Mouse (Mus musculus) liver, embryonic 14.5 days (tissue): ENCODE results near the gene Arid1b. TPM values are rescaled to one million over a fixed set of nuclear protein-coding genes. Genes with fewer than 3 reads are reported as not detected.

Experiments
- ATAC-seq: fragments of 200-750 bp; cut with Nextera tagmentation; 2 replicates; pipeline ENCODE4 v1.8.0; 2017; ENCODE audit warnings: moderate number of reproducible peaks, mild to moderate bottlenecking, moderate library complexity; ENCODE audit not compliant: insufficient read depth
- DNase-seq, 3 experiments: peaks; one replicate each; pipeline ENCODE4 v3.0.0-alpha.2; 2012 to 2013; ENCODE audit warnings: low read depth in 3 of 3, low spot score in 3 of 3
- H3K27ac ChIP-seq: fragments of 300-500 bp; sonication (generic); 2 replicates; pipeline ENCODE4 v1.5.1; 2014; ENCODE audit warnings: moderate library complexity, mild to moderate bottlenecking, control low read depth, inconsistent platforms
- H3K27me3 ChIP-seq: fragments of 300-500 bp; sonication (generic); 2 replicates; pipeline ENCODE4 v1.6.1; 2014; ENCODE audit warnings: mild to moderate bottlenecking, low read length, moderate library complexity; ENCODE audit not compliant: control insufficient read depth, insufficient read depth
- H3K36me3 ChIP-seq: fragments of 300-500 bp; sonication (generic); replicated peaks from 2 replicates; pipeline ENCODE4 v1.6.1; 2014; ENCODE audit warnings: low read depth; ENCODE audit not compliant: control insufficient read depth, insufficient read depth
- H3K4me1 ChIP-seq, 2 experiments: fragments of 200-500 bp in 1 of 2; fragments of 300-500 bp in 1 of 2; sonication (generic) in 1 of 2; replicated peaks; 2 replicates each; pipeline ENCODE4 v1.6.1; 2012 to 2014; ENCODE audit warnings: antibody characterized with exemption in 1 of 2, inconsistent platforms in 1 of 2, low read length in 1 of 2; ENCODE audit not compliant: control insufficient read depth in 2 of 2, insufficient read depth in 2 of 2
- H3K4me2 ChIP-seq: fragments of 300-500 bp; sonication (generic); 2 replicates; pipeline ENCODE4 v1.6.1; 2014; ENCODE audit warnings: low read depth, mild to moderate bottlenecking, control low read depth, moderate library complexity
- H3K4me3 ChIP-seq, 2 experiments: fragments of 200-500 bp in 1 of 2; fragments of 300-500 bp in 1 of 2; sonication (generic) in 1 of 2; 2 replicates each; pipeline ENCODE4 v1.5.1; 2012 to 2014; ENCODE audit warnings: low read depth in 2 of 2, low read length in 2 of 2, mild to moderate bottlenecking in 2 of 2, control low read depth in 1 of 2, inconsistent platforms in 1 of 2, moderate library complexity in 1 of 2; ENCODE audit not compliant: insufficient read depth in 1 of 2
- H3K9ac ChIP-seq: fragments of 300-500 bp; sonication (generic); replicated peaks from 2 replicates; pipeline ENCODE4 v1.6.1; 2014; ENCODE audit warnings: mild to moderate bottlenecking, control low read depth, moderate library complexity
- H3K9me3 ChIP-seq: fragments of 300-500 bp; sonication (generic); 2 replicates; pipeline ENCODE4 v1.6.1; 2016; ENCODE audit warnings: low read length, mixed read lengths; ENCODE audit not compliant: control insufficient read depth
- CTCF ChIP-seq: IDR thresholded peaks from 2 replicates; pipeline ENCODE4 v1.5.1; 2016; ENCODE audit warnings: antibody characterized with exemption, low read depth, control low read depth
- EP300 ChIP-seq: IDR thresholded peaks from 2 replicates; pipeline ENCODE4 v1.6.1; 2016; ENCODE audit warnings: antibody characterized with exemption, low read depth
- WGBS: fragments of 180-500 bp; shearing (Covaris S2); extraction: QIAGEN DNeasy Blood & Tissue Kit; methylation state at CpG from one replicate; pipeline ENCODE4 v1.1.7; 2014; ENCODE audit not compliant: insufficient replicate concordance; 5-methylcytosine and 5-hydroxymethylcytosine counted together
- polyA plus RNA-seq, 2 experiments: library from polyadenylated mRNA; depleted of rRNA in 1 of 2; stranded (reverse) in 1 of 2; unstranded in 1 of 2; fragments of >200 nt; fragmentation: Nextera tagmentation in 1 of 2; extraction: Ambion mirVana in 1 of 2; gene quantifications; 2 replicates each; pipeline versions ENCODE4 v1.2.1 to v1.2.3; 2012 to 2014

Arid1b gene
- polyA plus RNA-seq, 2 experiments, result 2.6 to 3.1 TPM

DNA sequence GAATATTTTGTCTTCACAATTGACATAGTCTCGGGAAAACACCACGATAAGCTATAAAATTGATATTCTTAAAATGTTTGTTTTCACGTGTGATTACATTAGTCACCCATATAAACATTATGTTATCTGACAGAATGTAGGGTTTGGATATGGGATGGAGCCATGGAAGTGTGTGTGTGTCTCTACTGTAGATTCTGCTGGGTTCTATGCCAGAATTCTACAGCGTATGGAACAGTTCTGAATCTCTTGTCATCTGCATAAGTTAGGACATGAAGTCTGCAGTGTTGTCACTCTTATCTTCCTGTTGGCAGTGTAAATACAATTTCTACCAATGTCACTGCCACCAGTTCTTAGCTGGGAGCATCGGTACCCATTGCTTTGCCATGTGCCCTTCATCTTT is 177.3 kb downstream of the Arid1b start:
- no peak overlapping the region for H3K9ac ChIP-seq
- peaks cover 0 to 5% of the 10 kb centered on the region in 2 experiments; a peak in 1 of 4 replicates for H3K4me1 ChIP-seq
- no peak overlapping the region for H3K27ac ChIP-seq
- no peaks in the 10 kb centered on the region for H3K27me3 ChIP-seq
- no peaks in the 10 kb centered on the region for H3K36me3 ChIP-seq
- no peaks in the 10 kb centered on the region for H3K9me3 ChIP-seq
- no peak overlapping the region for H3K4me3 ChIP-seq
- ATAC-seq (no peak), DNase-seq (no peak)
- 75% methylated on average over 5 of the region's 5 CpGs for WGBS
- H3K4me2 ChIP-seq, result no peak overlapping the region
- TF ChIP-seq CTCF (no peak), EP300 (no peak)

- Histone ChIP-seq H3K9me3 (no peaks in the 10 kb centered on the region), H3K36me3 (no peaks in the 10 kb centered on the region), H3K27me3 (no peaks in the 10 kb centered on the region), H3K4me1 (peaks cover 3 to 18% of the 10 kb centered on the region in 2 experiments), H3K4me3 (no peak overlapping the region), H3K9ac (no peak overlapping the region), H3K27ac (no peak overlapping the region), H3K4me2 (no peak overlapping the region)
- WGBS, result 49% methylated on average over 6 of the region's 6 CpGs
- DNase-seq (no peak), ATAC-seq (no peak)
- TF ChIP-seq EP300, result no peak
- no peak for TF ChIP-seq CTCF
These were observed 180.4 kb downstream of the Arid1b start for GRCm38 (mm10) chr17:5174426-5175020.

GRCm38 (mm10) chr17:5175535-5175934 is 181.4 kb downstream of the Arid1b start:
- Histone ChIP-seq H3K9ac (no peak overlapping the region), H3K4me3 (no peak overlapping the region), H3K27ac (no peak overlapping the region), H3K36me3 (no peaks in the 10 kb centered on the region), H3K9me3 (no peaks in the 10 kb centered on the region), H3K4me1 (peaks cover 12 to 26% of the 10 kb centered on the region in 2 experiments), H3K4me2 (no peak overlapping the region), H3K27me3 (no peaks in the 10 kb centered on the region)
- no peak for DNase-seq
- TF ChIP-seq CTCF (no peak), EP300 (no peak)
- WGBS, result 87% methylated on average over 8 of the region's 8 CpGs
- ATAC-seq, result no peak

- Histone ChIP-seq H3K4me2 (no peak overlapping the region), H3K27me3 (no peaks in the 10 kb centered on the region), H3K36me3 (no peaks in the 10 kb centered on the region), H3K27ac (no peak overlapping the region), H3K9ac (no peak overlapping the region), H3K4me3 (no peak overlapping the region), H3K9me3 (no peaks in the 10 kb centered on the region), H3K4me1 (peaks cover 15 to 33% of the 10 kb centered on the region in 2 experiments)
- ATAC-seq (0 out of 2 replicates have a peak, but pooled peaks have one; percentile 32), DNase-seq (no peak)
- 69% methylated on average over 2 of the region's 2 CpGs for WGBS
- TF ChIP-seq EP300, result no peak
- no peak for TF ChIP-seq CTCF
These were observed 182.2 kb downstream of the Arid1b start for GRCm38 (mm10) chr17:5176315-5176714.

DNA sequence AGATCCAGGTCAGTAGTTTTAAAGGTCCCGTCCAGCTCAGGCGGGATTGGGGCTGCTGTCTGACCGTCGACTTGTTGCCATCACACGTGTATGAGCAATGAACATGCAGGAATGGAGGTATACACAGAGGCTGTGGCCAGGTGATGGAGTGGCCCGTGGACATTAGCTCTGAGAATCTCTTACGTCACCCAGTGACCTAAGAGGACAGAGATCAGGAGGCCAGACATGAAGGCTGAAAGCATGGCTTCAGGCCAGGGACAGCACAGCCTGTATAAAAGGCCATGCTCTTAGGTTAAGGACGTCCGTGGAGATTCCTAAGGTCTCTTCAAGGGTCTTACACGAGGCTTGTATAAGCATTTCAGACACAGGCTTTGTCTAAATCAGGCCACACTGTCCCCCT is 184.4 kb downstream of the Arid1b start:
- Histone ChIP-seq H3K27ac (no peak overlapping the region), H3K9ac (no peak overlapping the region), H3K4me3 (no peak overlapping the region), H3K4me2 (no peak overlapping the region), H3K4me1 (peaks cover 15 to 35% of the 10 kb centered on the region in 2 experiments), H3K36me3 (no peaks in the 10 kb centered on the region), H3K27me3 (no peaks in the 10 kb centered on the region), H3K9me3 (no peaks in the 10 kb centered on the region)
- no peak for TF ChIP-seq CTCF
- no peak for TF ChIP-seq EP300
- no peak for DNase-seq
- 75% methylated on average over 10 of the region's 10 CpGs for WGBS
- ATAC-seq, result no peak
